Mouse (Mus musculus): Measurements from ENCODE around the gene Aff1. TPM values are rescaled to one million over a fixed set of nuclear protein-coding genes. Genes with fewer than 3 reads are reported as not detected.

Aff1 gene
- polyA plus RNA-seq, 1 experiment: 19.2 TPM

DNA sequence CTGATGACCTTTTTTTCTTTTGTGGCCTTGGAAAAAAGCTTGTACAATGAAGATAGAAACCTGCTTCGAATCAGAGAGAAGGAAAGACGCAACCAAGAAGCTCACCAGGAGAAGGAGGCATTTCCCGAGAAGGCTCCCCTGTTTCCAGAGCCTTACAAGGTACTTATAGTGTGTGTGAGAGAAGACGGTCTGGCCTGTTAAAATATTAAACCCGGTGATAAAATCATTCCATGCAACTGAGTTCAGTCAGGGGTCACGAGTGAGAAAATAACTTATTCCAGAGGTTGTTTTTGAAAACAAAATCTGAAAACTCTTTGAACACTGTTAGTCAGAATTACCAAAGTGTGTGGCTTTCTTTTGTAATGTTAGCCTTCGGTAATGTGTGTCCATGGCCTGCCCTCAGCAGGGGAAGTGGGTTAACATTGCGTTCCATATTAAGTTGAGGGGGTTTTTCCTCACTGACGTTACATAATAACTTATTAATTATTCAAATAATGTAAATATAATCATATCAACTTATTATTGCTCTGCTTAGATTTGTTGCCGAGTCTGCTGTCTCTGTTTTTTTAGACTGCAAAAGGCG lies 91.0 kb downstream of the Aff1 start:
- 69% methylated on average over 11 of the region's 11 CpGs for WGBS
- Histone ChIP-seq H3K4me1 (ENCODE audit: control insufficient read depth, insufficient read depth, low read length) (peaks cover 11% of the 10 kb centered on the region), H3K4me3 (replicated peaks; ENCODE audit: extremely low read depth, low read depth, low read length) (no peak overlapping the region)
- no peak for DNase-seq
- TF ChIP-seq POLR2A (IDR thresholded peaks at IDR 0.05; ENCODE audit: borderline replicate concordance, extremely low read depth, low read depth, low read length) (no peak), CTCF (IDR thresholded peaks at IDR 0.05; ENCODE audit: insufficient read depth, low read length) (no peak)

DNA sequence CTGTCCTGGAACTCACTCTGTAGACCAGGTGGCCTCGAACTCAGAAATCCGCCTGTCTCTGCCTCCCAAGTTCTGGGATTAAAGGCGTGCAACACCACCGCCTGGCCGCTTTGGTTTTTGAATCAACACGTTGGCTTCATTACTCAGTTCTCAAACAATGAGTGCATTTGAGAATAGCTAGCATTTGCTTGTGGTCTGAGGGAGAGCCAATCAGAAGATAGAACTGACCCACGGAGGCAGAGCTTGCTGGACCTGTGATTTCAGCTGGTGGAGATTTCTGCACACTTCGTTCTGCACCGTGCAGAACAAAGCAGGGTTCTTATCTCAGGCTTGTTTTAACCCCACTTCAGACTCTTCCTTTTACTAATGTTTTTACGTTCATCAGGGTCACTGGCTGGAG lies 93.9 kb downstream of the Aff1 start:
- DNase-seq: no peak
- no peak for TF ChIP-seq POLR2A (IDR thresholded peaks at IDR 0.05; ENCODE audit: borderline replicate concordance, extremely low read depth, low read depth, low read length)
- no peak for TF ChIP-seq CTCF (IDR thresholded peaks at IDR 0.05; ENCODE audit: insufficient read depth, low read length)
- peaks cover 12% of the 10 kb centered on the region for H3K4me1 ChIP-seq (ENCODE audit: control insufficient read depth, insufficient read depth, low read length)
- WGBS: 68% methylated on average over 10 of the region's 10 CpGs
- no peak overlapping the region for H3K4me3 ChIP-seq (replicated peaks; ENCODE audit: extremely low read depth, low read depth, low read length)

DNA sequence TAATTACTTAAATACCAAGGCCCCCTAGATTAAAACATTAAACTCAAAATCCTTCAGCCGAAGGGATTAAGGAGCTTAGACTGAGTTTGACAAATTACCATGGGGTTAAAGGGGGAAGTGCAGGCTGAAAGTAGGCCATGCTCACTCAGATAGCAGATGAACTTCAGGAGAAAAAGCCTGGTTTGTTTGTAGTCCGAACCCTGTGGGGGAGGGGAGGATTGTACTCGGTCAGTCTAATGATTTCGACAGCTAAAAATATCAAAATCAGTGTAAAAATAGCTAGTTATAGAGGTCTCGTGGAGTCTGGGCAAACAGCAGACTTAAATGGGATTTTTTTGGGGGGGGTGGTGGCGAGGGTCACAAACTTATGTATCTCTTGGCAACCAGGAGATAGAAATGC lies 96.3 kb downstream of the Aff1 start:
- Histone ChIP-seq H3K4me1 (ENCODE audit: control insufficient read depth, insufficient read depth, low read length) (peaks cover 16% of the 10 kb centered on the region), H3K4me3 (replicated peaks; ENCODE audit: extremely low read depth, low read depth, low read length) (no peak overlapping the region)
- no peak for DNase-seq
- WGBS: 43% methylated on average over 6 of the region's 6 CpGs
- TF ChIP-seq POLR2A (IDR thresholded peaks at IDR 0.05; ENCODE audit: borderline replicate concordance, extremely low read depth, low read depth, low read length) (no peak), CTCF (IDR thresholded peaks at IDR 0.05; ENCODE audit: insufficient read depth, low read length) (no peak)

DNA sequence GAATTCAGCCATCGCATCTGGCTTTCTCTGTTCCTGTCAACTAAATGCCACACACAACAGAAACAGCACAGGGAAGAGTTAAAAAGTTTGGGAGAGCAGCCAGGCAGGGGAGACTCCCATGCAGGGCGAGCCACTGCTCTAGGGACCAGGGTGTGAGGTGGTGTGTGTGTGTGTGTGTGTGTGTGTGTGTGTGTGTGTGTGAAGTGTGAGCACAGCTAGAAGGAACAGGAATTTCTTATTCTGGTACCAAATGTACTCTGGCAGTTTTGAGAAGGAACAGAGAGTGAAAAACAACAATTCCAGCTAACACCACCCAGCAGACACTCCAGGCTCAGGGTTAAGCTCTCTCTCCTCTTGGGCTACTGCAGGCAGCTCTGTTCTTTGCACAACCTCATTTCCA lies 96.8 kb downstream of the Aff1 start:
- TF ChIP-seq POLR2A (IDR thresholded peaks at IDR 0.05; ENCODE audit: borderline replicate concordance, extremely low read depth, low read depth, low read length) (no peak), CTCF (IDR thresholded peaks at IDR 0.05; ENCODE audit: insufficient read depth, low read length) (no peak)
- Histone ChIP-seq H3K4me3 (replicated peaks; ENCODE audit: extremely low read depth, low read depth, low read length) (no peak overlapping the region), H3K4me1 (ENCODE audit: control insufficient read depth, insufficient read depth, low read length) (peaks cover 16% of the 10 kb centered on the region)
- 27% methylated on average over 2 of the region's 2 CpGs for WGBS
- peak; percentile 46 for DNase-seq

DNA sequence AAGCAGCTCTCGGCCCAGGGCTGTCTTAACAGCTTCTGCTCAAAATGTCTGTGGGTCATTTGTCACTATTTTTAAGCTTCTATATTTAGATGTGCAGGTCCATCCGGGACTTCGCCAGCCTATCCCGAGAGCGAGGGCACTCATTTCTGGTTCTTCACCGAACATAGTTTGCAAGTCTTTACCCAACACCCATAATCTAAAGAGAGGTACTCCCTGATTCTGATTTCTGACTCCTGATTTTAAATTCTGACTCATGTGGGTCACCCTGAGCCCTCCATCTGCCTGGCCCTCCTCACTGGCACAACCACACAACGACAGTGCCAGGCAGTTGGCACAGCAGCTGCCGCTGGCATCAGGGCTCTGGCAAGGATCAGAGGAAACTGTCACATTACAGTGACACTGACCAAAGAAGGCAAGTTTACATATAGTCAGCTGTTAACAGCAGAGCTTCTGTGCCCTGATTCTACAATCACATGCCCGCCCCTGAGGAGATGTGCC lies 97.5 kb downstream of the Aff1 start:
- no peak for DNase-seq
- no peak for TF ChIP-seq CTCF (IDR thresholded peaks at IDR 0.05; ENCODE audit: insufficient read depth, low read length)
- no peak for TF ChIP-seq POLR2A (IDR thresholded peaks at IDR 0.05; ENCODE audit: borderline replicate concordance, extremely low read depth, low read depth, low read length)
- H3K4me1 ChIP-seq (ENCODE audit: control insufficient read depth, insufficient read depth, low read length): peaks cover 16% of the 10 kb centered on the region
- no peak overlapping the region for H3K4me3 ChIP-seq (replicated peaks; ENCODE audit: extremely low read depth, low read depth, low read length)
- 45% methylated on average over 9 of the region's 9 CpGs for WGBS

DNA sequence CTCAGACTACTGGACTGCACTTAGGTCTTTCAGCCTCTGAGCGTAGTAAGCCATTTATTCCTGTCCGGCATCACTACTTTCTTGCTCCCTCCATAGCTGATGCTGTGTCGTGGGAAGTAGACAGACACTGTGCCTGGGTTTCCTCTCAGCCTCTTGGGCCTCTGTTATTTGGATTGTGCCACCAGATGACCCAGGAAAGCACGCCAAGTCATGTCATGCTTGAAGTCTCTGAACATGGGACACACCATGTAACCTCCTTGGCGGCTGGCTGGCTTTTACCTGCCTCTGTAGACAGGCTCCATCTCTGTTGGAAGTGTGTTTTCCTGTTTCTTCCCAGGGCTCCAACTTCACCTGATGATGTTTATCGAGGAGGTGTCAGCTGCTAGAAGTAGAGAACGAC lies 99.6 kb downstream of the Aff1 start:
- Histone ChIP-seq H3K4me1 (ENCODE audit: control insufficient read depth, insufficient read depth, low read length) (peaks cover 19% of the 10 kb centered on the region), H3K4me3 (replicated peaks; ENCODE audit: extremely low read depth, low read depth, low read length) (no peak overlapping the region)
- no peak for DNase-seq
- WGBS: 83% methylated on average over 7 of the region's 7 CpGs
- TF ChIP-seq POLR2A (IDR thresholded peaks at IDR 0.05; ENCODE audit: borderline replicate concordance, extremely low read depth, low read depth, low read length): no peak
- TF ChIP-seq CTCF (IDR thresholded peaks at IDR 0.05; ENCODE audit: insufficient read depth, low read length): no peak

DNA sequence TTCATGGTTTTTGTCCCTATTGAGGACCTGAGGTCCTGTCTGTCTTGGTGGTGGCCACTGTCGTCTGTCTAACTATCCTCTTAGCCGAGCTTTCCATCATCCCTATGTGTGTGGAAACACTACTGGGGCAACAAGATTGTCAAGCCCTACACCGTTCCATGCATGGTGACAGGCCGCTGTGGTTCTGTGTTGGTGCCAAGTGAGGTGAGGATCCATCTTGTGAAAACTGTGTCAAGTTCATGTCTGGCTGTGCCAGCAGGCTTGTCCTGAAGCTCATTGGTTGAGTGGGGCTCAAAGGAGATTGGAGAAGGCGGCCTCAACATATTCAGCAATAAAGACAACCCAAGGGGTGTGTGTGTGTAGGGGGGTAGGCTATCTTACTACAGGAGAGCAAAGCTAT lies 102.9 kb downstream of the Aff1 start:
- 94% methylated on average over 5 of the region's 5 CpGs for WGBS
- Histone ChIP-seq H3K4me1 (ENCODE audit: control insufficient read depth, insufficient read depth, low read length) (peaks cover 27% of the 10 kb centered on the region), H3K4me3 (replicated peaks; ENCODE audit: extremely low read depth, low read depth, low read length) (no peak overlapping the region)
- DNase-seq: no peak
- TF ChIP-seq CTCF (IDR thresholded peaks at IDR 0.05; ENCODE audit: insufficient read depth, low read length) (no peak), POLR2A (IDR thresholded peaks at IDR 0.05; ENCODE audit: borderline replicate concordance, extremely low read depth, low read depth, low read length) (no peak)

DNA sequence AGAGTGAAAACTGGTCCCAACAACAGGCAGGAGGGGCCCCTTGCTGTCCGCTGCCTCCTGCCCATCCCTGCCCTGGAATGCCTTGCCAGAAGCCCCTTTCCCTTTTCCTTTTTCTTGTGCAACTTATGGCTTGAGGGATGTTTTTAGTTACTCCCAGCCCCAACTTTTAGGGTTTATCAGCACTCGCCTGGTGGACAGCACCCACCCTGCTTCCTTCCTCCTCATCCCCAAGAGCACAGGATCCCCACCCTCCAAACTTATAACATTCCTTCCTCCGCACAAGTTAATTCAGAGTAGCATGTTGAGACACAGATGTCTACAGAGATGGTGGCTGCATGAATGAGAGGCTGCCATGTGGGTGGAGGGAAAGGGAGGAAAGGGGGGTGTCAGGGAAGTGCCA lies 103.9 kb downstream of the Aff1 start:
- 64% methylated on average over 3 of the region's 3 CpGs for WGBS
- no peak for DNase-seq
- peaks cover 34% of the 10 kb centered on the region for H3K4me1 ChIP-seq (ENCODE audit: control insufficient read depth, insufficient read depth, low read length)

DNA sequence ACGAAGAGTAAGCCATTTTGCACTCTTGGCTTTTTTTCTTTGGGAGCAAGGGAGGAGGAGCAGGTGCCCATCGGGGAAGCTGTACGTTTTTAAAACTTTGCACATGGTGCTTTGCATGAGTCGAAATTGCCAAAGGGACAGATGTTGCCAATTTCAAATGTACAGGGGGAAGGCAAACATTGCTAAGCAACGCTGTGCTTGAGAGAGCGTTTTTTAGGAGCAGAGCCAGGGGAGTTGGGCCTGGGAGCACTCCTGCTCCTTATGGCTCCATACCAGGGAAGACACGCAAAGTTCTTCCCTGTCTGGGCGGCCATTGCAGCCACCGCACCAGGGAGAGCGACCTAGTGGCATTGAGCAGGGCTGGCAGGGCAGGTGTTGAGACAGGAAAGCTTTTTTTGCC lies 105.6 kb downstream of the Aff1 start:
- peaks cover 29% of the 10 kb centered on the region for H3K4me1 ChIP-seq (ENCODE audit: control insufficient read depth, insufficient read depth, low read length)
- DNase-seq: no peak
- TF ChIP-seq CTCF (IDR thresholded peaks at IDR 0.05; ENCODE audit: insufficient read depth, low read length) (no peak), POLR2A (IDR thresholded peaks at IDR 0.05; ENCODE audit: borderline replicate concordance, extremely low read depth, low read depth, low read length) (no peak)
- 64% methylated on average over 10 of the region's 10 CpGs for WGBS
- no peak overlapping the region for H3K4me3 ChIP-seq (replicated peaks; ENCODE audit: extremely low read depth, low read depth, low read length)

More for the DNA sequence above, 103.9 kb downstream of the Aff1 start:
- no peak for TF ChIP-seq CTCF (IDR thresholded peaks at IDR 0.05; ENCODE audit: insufficient read depth, low read length)
- no peak overlapping the region for H3K4me3 ChIP-seq (replicated peaks; ENCODE audit: extremely low read depth, low read depth, low read length)

DNA sequence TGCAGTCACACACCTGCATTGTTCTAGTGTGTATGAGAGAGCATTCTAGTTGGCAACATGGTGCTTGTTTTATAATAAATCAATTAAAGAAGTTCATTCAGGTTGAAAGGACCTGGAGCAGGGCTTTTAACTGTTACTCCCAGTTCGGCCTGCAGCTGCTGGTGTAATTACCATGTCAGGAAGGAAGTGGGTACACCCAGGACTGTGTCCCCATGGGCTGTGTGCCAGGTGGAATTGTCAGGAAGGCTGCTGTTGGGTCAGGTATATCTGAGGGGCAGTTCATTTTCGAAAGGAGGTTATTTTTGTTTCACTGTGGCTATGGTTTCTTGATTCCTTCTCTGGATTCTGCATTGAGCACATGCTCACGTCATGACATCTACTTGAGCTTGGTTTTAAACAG lies 107.3 kb downstream of the Aff1 start:
- WGBS: 36% methylated on average over 3 of the region's 3 CpGs
- TF ChIP-seq POLR2A (IDR thresholded peaks at IDR 0.05; ENCODE audit: borderline replicate concordance, extremely low read depth, low read depth, low read length): no peak
- no peak for TF ChIP-seq CTCF (IDR thresholded peaks at IDR 0.05; ENCODE audit: insufficient read depth, low read length)
- H3K4me3 ChIP-seq (replicated peaks; ENCODE audit: extremely low read depth, low read depth, low read length): no peak overlapping the region
- no peak for DNase-seq
- peaks cover 34% of the 10 kb centered on the region for H3K4me1 ChIP-seq (ENCODE audit: control insufficient read depth, insufficient read depth, low read length)

All from lung, adult 2 months (tissue).